Mouse (Mus musculus): ENCODE measurements at regions not wholly inside any gene's neighbourhood (a gene's known extent, or its start where the extent isn't known, plus 50 kb on each side); places are given as distances from the start of the nearest gene placed in this dataset.

DNA sequence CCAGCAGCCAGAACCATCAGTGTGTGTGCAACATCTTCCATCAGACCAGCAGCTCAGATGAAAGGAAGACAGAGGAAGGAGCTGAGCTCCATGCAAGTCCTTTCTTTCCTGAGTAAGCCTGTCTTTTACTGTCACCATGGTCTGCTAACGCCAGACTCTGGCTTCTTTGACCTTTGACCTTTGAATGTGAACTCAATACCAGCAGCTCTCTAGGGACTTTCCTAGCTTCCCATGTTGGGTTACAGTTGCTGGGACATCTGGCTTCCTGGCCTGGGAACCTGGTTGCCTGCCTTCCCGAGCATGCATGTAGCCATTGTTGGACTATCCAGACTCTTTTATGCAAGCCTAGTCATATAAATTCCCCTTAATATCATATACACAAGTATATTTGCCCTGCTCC, 492.3 kb downstream of the Tmem132b start:
- TF ChIP-seq CTCF (IDR thresholded peaks at IDR 0.05; ENCODE audit: insufficient read depth, low read depth, low read length), result no peak
- TF ChIP-seq POLR2A (IDR thresholded peaks at IDR 0.05; ENCODE audit: insufficient read depth, low read depth, low read length), result no peak
